Mouse (Mus musculus) neural tube, embryonic 14.5 days (tissue): ENCODE data around the gene Abhd10. TPM values are rescaled to one million over a fixed set of nuclear protein-coding genes. Genes with fewer than 3 reads are reported as not detected.

Experiments
- ATAC-seq: fragments of 200-750 bp; cut with Nextera tagmentation; 2 replicates; pipeline ENCODE4 v1.8.0; 2017; ENCODE audit warnings: low read depth, mild to moderate bottlenecking, moderate TSS enrichment, moderate library complexity
- H3K27ac ChIP-seq: fragments of 300-500 bp; sonication (generic); 2 replicates; pipeline ENCODE4 v1.5.1; 2014; ENCODE audit warnings: low read depth, mild to moderate bottlenecking, control low read depth, low read length, moderate library complexity, mixed read lengths
- H3K27me3 ChIP-seq: fragments of 300-500 bp; sonication (generic); 2 replicates; pipeline ENCODE4 v1.6.1; 2014; ENCODE audit warnings: low read length; ENCODE audit not compliant: control insufficient read depth, insufficient read depth
- H3K36me3 ChIP-seq: fragments of 300-500 bp; sonication (generic); 2 replicates; pipeline ENCODE4 v1.6.1; 2014; ENCODE audit warnings: low read length, mixed read lengths; ENCODE audit not compliant: control insufficient read depth, insufficient read depth
- H3K4me1 ChIP-seq: fragments of 300-500 bp; sonication (generic); 2 replicates; pipeline ENCODE4 v1.6.1; 2014; ENCODE audit warnings: low read length; ENCODE audit not compliant: control insufficient read depth, insufficient read depth
- H3K4me2 ChIP-seq: fragments of 300-500 bp; sonication (generic); 2 replicates; pipeline ENCODE4 v1.6.1; 2014; ENCODE audit warnings: mild to moderate bottlenecking, low read depth, low read length, control low read depth
- H3K4me3 ChIP-seq: fragments of 300-500 bp; sonication (generic); 2 replicates; pipeline ENCODE4 v1.5.1; 2014; ENCODE audit warnings: low read depth, low read length, control low read depth, mixed read lengths
- H3K9ac ChIP-seq: fragments of 300-500 bp; sonication (generic); replicated peaks from 2 replicates; pipeline ENCODE4 v1.6.1; 2014; ENCODE audit warnings: low read depth, mild to moderate bottlenecking, control low read depth, low read length, mixed read lengths
- H3K9me3 ChIP-seq: fragments of 300-500 bp; sonication (generic); 2 replicates; pipeline ENCODE4 v1.6.1; 2016; ENCODE audit warnings: low read length; ENCODE audit not compliant: control insufficient read depth
- WGBS: fragments of 180-500 bp; shearing (Covaris S2); extraction: QIAGEN DNeasy Blood & Tissue Kit; methylation state at CpG from one replicate; pipeline ENCODE4 v1.1.7; 2014; 5-methylcytosine and 5-hydroxymethylcytosine counted together
- polyA plus RNA-seq: library from polyadenylated mRNA; unstranded; fragments of >200 nt; fragmentation: Nextera tagmentation; extraction: Ambion mirVana; gene quantifications from 2 replicates; pipeline ENCODE4 v1.2.1, GENCODE M21; 2014

The Abhd10 gene
- polyA plus RNA-seq, 1 experiment from 2014 or later = 40.7 TPM

DNA sequence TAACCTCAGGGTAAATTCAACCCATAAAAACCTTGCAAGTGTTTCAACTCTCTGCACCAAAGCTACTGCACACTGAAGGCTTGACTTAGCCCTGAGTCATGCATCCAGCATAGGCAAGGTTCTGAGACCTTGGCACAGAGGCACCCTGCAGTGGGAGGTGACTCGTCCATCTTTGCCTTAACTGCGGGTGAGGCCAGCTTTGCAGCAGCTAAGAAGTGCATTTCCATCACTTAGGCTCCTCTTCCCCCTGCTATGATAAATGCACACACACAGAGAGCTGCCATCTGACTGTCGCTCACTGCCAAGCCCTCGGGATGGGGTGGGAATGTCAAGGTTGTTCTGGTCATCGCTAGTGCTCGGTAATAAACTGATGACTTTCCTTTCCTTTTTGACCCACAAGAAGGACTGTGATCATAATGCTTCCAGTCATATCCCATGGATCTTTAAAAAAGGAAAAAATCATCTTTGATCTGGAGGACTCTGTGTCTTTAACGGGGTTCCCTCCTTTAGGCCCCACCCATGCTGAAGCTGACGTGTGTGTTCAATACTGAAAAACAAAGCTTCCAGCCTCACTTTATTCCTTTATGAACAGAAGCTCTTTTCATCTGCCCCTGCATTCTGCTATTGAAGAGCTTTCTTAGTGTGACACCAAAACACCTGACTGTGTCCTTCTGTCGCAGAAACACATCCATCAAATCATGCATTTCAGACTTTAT is 47.2 kb downstream of the Abhd10 start:
- H3K4me1 ChIP-seq = peaks cover 5% of the 10 kb centered on the region; the same call in 1 of the 2 replicates
- WGBS = 64% methylated on average over 9 of the region's 9 CpGs
- H3K4me2 ChIP-seq = no peak overlapping the region
- H3K27ac ChIP-seq = no peak overlapping the region
- no peak overlapping the region for H3K9ac ChIP-seq
- no peak overlapping the region for H3K4me3 ChIP-seq
- H3K36me3 ChIP-seq = no peaks in the 10 kb centered on the region
- ATAC-seq = peak; percentile 22; the same call in 1 of the 2 replicates
- H3K27me3 ChIP-seq = no peaks in the 10 kb centered on the region
- no peaks in the 10 kb centered on the region for H3K9me3 ChIP-seq

DNA sequence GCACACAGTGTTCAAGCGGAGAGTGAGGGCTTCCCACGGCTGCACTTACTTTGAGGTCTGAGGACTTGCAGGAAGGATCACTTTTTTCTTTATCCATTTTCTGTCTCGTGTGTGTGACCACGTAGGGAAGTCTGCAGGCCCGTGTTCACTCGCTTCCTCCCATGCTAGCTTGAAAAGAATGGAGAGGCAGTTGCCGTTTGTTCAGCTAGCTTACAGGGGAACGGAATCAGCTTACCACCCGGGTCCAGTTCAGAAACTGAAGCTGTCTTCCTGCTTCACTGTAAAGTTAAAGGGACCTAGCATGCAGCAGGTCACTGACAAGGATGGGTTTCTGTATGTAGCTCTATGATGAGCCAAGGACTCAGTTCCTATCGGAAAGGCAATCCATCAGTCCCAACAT is 49.2 kb downstream of the Abhd10 start, which contains the start of gene Tmprss7:
TSS of gene Tmprss7 (minus strand) at position 101 of the 400 bp plus-strand sequence.
- Histone ChIP-seq H3K4me2 (no peak within 1 kb of the TSS), H3K27me3 (no peaks in the 10 kb centered on the region), H3K9me3 (no peaks in the 10 kb centered on the region), H3K27ac (no peak within 1 kb of the TSS), H3K36me3 (no peaks in the 10 kb centered on the region), H3K9ac (no peak within 1 kb of the TSS), H3K4me3 (no peak within 1 kb of the TSS), H3K4me1 (peaks cover 12% of the 10 kb centered on the region; the same call in 1 of the 2 replicates)
- ATAC-seq = no peak
- 77% methylated on average over 10 of the region's 10 CpGs for WGBS

DNA sequence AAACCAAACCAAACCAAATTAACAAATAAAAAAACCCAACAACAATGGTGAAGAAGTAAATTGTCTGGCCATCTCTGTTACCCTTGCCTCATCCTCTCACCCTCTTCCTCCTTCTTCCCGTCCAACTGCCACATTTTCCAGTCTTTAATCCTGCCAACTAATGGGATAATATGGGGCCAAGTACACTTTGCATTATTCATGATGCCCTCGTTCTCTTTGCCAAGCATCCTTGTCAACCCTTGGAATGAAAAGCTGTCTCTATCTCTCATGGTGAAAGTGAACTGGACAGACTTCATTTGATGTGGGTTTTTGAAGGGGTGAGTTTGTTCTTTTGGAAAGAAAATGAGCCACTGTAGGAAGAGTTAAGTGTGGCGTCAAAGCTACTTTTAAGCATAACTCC is 49.9 kb downstream of the Abhd10 start:
- Histone ChIP-seq H3K27me3 (no peaks in the 10 kb centered on the region), H3K4me3 (no peak overlapping the region), H3K36me3 (no peaks in the 10 kb centered on the region), H3K27ac (no peak overlapping the region), H3K9ac (no peak overlapping the region), H3K4me1 (peaks cover 12% of the 10 kb centered on the region; the same call in 1 of the 2 replicates), H3K9me3 (no peaks in the 10 kb centered on the region), H3K4me2 (no peak overlapping the region)
- ATAC-seq = no peak
- 46% methylated on average over 3 of the region's 3 CpGs for whole genome bisulfite sequencing

DNA sequence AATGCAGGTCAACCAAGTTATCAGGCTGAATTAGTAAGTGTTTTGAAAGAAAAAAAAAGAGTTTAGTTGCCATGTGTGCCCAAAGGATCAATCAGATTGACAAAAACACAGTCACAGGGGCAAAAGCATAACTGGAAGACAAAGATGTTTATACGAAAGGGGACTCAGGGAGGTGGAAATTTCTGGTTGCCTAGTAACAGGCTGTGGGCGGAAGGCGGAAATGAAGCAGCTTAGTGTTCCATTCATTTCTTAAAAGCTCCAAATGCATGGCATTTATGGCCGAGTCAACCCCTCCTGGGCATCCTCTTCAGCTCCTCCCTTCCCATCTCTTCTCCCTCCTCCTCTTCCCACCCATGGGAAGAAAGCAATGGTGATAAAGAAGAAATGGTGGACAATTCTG is 52.6 kb downstream of the Abhd10 start:
- Histone ChIP-seq H3K9me3 (no peaks in the 10 kb centered on the region), H3K4me3 (no peak overlapping the region), H3K36me3 (no peaks in the 10 kb centered on the region), H3K27me3 (no peaks in the 10 kb centered on the region; the same call in 1 of the 2 replicates), H3K9ac (no peak overlapping the region), H3K27ac (peak overlapping the region; percentile 49), H3K4me1 (peaks cover 8% of the 10 kb centered on the region; the same call in 1 of the 2 replicates), H3K4me2 (no peak overlapping the region)
- WGBS = 7% methylated on average over 4 of the region's 4 CpGs
- ATAC-seq = peak; percentile 86

DNA sequence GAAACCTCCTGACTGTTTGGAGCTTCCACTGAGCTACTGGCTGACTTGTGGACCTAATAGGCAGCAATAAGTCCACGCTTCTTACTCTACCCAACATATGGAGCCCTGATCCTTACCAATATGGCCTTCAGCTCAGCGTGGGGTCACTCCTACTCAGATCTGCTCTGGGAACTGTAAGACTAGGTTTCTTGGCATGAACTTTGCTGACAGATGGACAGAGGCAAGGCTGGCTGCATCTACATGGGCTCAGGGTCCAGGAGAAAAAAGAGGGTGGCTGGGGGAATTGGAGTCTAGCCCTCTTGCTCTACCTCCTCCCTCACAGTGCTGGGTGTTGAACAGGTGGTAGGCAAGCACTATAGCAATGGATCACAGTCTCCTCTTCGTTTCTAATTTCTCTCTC is 55.9 kb downstream of the Abhd10 start:
- no peak for ATAC-seq
- Histone ChIP-seq H3K4me3 (no peak overlapping the region), H3K27me3 (no peaks in the 10 kb centered on the region; the same call in 1 of the 2 replicates), H3K4me1 (peaks cover 8% of the 10 kb centered on the region; the same call in 1 of the 2 replicates), H3K27ac (no peak overlapping the region), H3K9me3 (no peaks in the 10 kb centered on the region), H3K4me2 (no peak overlapping the region), H3K36me3 (no peaks in the 10 kb centered on the region), H3K9ac (no peak overlapping the region)
- 89% methylated on average over 3 of the region's 3 CpGs for WGBS

DNA sequence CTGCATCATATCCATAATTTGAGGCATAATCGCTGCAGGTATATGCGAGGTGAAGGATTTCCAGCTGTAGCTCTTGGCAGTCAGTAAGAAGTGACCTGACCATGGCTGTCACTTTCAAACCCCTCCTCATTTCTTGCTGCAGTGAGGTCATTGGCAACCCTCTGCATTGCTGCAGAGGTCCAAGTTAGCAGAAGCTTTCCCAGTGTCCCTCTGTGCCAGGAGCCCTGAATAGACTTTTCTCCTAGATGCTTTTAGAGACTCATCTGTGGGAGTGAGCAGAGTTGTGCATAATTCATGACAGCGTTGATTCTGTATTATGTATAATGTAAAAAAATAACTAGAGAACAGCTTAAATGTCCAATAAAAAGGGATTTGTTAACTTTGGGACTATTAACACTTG is 57.5 kb downstream of the Abhd10 start:
- H3K27me3 ChIP-seq = no peaks in the 10 kb centered on the region; the same call in 1 of the 2 replicates
- H3K4me2 ChIP-seq = no peak overlapping the region
- no peak overlapping the region for H3K27ac ChIP-seq
- no peak for ATAC-seq
- no peaks in the 10 kb centered on the region for H3K36me3 ChIP-seq
- H3K9me3 ChIP-seq = no peaks in the 10 kb centered on the region
- H3K4me3 ChIP-seq = no peak overlapping the region
- 68% methylated on average over 3 of the region's 3 CpGs for WGBS
- H3K9ac ChIP-seq = no peak overlapping the region
- H3K4me1 ChIP-seq = peaks cover 4% of the 10 kb centered on the region; the same call in 1 of the 2 replicates

DNA sequence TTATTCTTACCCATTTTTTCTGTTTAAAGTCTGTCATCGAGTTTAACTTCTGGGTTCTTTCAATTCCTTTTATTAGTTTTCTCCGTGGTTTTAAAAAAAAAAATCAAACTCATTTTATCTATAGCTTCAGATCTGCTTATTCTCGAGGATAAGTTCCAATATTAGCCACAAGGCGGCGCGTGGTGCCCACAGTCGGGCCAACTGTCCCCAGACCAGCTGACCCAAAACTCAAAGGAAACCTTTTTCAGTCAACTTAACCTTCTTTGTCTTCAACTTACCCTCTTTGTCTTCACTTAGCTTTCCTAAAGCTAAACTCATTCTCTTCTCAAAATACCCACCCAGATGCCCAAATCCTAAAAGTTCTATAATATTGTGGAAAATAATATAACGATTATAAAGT is 57.9 kb downstream of the Abhd10 start:
- no peaks in the 10 kb centered on the region for H3K36me3 ChIP-seq
- no peak overlapping the region for H3K27ac ChIP-seq
- no peaks in the 10 kb centered on the region for H3K9me3 ChIP-seq
- peak; percentile 50; the same call in 1 of the 2 replicates for ATAC-seq
- no peak overlapping the region for H3K9ac ChIP-seq
- no peak overlapping the region for H3K4me2 ChIP-seq
- 0 out of 2 replicates have a peak, but pooled peaks cover under 1% of the 10 kb centered on the region for H3K4me1 ChIP-seq
- H3K4me3 ChIP-seq = no peak overlapping the region
- H3K27me3 ChIP-seq = no peaks in the 10 kb centered on the region; the same call in 1 of the 2 replicates
- 14% methylated on average over 8 of the region's 8 CpGs for WGBS

Other genes with a start within 250 kb of the Abhd10 start
- not detected in 2 replicates for gene Gm609, start 250.0 kb downstream of the Abhd10 start, polyA plus RNA-seq
- gene Gm17783, start 210.9 kb downstream of the Abhd10 start, polyA plus RNA-seq = not detected in 2 replicates
- gene Slc9c1, start 207.6 kb downstream of the Abhd10 start, polyA plus RNA-seq = not detected in 2 replicates
- not detected in 2 replicates for gene Gcsam, start 132.6 kb downstream of the Abhd10 start, polyA plus RNA-seq
- 0.12 TPM in 1 of 2 replicates, not detected in the other for gene BC016579, start 88.9 kb downstream of the Abhd10 start, polyA plus RNA-seq
- 0.63 and 0.68 TPM in 2 replicates for gene Tmprss7, start 49.3 kb downstream of the Abhd10 start, polyA plus RNA-seq
- gene Tagln3, start 18.3 kb downstream of the Abhd10 start, polyA plus RNA-seq = 610 and 624 TPM in 2 replicates
- gene Phldb2, start 210.6 kb upstream of the Abhd10 start, polyA plus RNA-seq = 4.2 and 9.9 TPM in 2 replicates